Mouse (Mus musculus) neutrophil, adult 5-6 weeks (primary cell): ENCODE measurements around the gene Zfp981. TPM values are rescaled to one million over a fixed set of nuclear protein-coding genes. Genes with fewer than 3 reads are reported as not detected.
"Not testable (repeated sequence)": the region's sequence is repeated elsewhere in the genome, so short reads cannot be mapped to it uniquely, and the experiment has no call there.

Experiments used
- ATAC-seq: fragments of 151-379, 151-347 bp; 2 replicates; pipeline ENCODE4 v1.8.0; 2017; ENCODE audit warnings: mild to moderate bottlenecking, moderate TSS enrichment; ENCODE audit not compliant: insufficient number of reproducible peaks, poor library complexity, low FRiP score, severe bottlenecking; ENCODE audit errors: extremely low read depth
- total RNA-seq: library from RNA; stranded (forward); fragments of 200-1000 nt; gene quantifications from 2 replicates; pipeline ENCODE4 v1.2.3, GENCODE M21; 2017

Gene Zfp981
- not detected in 2 replicates for total RNA-seq

DNA sequence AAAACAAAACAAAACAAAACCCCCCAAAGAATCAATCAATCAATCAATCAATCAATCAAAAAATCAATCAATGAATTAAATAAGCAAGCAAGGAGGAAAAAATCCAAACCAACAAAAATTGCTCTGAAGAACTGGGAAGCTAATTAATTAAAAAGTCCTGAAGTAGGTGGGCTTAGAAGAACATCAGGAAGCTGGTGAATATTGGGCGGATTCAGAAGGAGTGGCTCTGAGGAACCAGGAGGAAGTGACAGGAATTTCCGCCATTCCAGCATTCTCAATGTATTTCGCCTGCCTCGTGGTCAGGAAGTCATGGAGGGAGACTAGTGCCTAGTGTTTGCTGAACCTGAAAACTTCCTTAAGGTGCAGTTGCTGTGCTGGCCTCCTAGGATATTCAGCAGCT, at the start of gene Zfp981:
Gene Zfp981 (plus strand): TSS at position 301 of the 400 bp plus-strand sequence.
- not testable (repeated sequence) for ATAC-seq

DNA sequence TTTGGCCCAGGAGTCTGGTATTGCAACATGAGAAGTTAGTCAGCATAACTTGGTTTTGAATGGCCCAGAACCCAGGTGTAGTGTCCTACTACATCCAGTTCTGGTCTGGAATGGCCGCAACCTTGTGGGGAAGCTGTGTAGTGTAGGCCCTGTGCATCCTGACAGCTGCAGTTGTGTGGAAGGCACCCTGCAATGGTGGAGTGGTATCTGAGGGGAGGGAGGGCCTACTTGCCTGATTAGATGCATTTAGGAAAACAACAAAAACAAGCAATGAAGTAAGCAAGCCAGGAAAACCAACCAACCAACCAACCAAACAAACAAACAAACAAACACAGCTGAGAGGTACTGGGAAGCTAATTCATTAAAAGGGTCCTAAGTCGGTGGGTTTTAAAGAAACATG, 49.3 kb upstream of the Zfp981 start:
- ATAC-seq: not testable (repeated sequence)

DNA sequence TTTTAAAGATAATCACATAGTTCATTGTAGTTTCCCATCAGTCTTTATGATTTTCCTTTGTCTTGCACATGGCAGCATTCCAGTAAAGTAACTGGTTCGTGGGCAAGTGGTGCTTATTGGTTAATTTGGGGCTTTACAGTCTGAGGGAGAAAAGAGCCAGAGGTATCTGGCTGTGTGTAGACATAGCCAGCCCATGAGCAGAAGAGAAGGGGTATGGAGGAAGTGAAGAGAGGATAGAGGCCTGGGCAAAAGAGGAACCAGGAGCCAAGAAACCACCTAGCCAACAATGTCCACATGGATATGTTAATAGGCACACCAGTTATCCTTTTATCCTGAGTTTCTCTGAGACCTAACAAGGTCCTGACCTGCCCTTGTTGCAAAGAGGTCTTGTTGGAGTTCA, 47.7 kb upstream of the Zfp981 start:
- ATAC-seq: not testable (repeated sequence)

DNA sequence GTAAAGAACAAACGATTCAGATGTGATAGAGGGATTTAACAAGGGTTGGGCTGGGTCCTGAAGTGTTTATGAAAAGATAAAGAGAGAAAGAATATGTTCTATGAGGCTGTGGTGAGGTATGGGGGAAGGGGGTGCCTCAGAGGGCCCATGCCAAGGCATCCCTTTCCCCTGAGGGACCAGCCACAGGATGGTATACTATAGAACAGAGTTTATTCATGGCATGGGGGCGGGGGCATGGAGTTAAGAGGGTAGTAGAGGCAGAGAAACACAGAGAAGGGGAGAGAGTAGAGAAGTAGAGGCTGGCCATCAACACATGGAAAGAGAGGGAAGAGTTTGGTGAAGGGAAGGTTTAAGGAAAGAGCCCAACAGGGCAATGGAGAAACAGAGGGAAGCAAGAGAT, 46.9 kb upstream of the Zfp981 start:
- ATAC-seq: no peak

DNA sequence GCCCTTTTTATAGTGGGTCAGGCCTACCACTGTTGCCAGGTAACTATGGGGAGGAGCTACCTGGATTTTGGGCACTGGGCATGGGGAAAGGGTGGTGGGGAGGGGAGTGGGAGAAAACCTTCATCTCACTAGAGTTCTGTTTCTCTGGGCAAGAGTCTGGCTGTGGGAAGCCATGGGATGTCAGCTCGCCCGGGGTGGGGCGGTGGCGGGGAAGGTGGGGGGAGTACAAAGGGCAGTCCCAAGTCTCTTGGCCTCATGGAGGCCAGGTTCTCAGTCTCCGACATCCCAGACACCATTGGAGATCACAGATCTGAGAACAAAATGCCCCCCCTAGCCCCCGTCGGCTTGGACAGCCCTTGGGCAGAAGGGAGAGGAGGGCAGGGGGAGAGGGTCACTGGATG, 46.5 kb upstream of the Zfp981 start:
- no peak for ATAC-seq

DNA sequence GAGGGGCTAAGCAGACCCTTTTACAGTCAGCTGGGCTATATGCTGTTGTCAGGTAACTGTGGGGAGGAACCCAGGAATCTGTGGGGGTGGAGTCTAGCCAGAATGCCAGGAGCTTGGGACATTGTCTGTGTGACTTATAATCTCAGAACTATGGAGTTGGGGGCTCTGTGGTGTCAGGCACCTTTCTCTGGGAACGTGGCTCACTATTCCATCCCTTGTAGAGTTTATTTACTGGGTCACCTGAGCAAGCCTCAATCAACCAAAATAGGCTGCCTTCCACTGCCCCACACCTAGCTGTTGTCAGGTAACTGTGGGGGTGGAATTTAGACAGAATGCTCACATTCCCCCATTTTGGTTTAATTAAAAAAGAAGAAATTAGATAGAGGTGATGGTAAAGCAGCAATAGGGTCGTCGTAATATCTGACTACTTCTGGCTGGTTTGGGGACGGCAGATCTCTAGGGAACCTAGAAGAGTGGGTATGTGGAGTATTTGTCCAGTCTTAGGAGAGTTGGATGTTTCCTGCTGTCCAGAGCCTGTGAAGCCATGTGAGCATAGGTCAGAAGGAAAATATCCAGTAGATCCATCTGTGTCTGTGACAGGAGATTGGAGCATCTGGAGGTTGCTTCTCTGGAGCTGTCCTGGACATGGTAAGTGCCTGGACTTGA, 45.6 kb upstream of the Zfp981 start:
- no peak for ATAC-seq

DNA sequence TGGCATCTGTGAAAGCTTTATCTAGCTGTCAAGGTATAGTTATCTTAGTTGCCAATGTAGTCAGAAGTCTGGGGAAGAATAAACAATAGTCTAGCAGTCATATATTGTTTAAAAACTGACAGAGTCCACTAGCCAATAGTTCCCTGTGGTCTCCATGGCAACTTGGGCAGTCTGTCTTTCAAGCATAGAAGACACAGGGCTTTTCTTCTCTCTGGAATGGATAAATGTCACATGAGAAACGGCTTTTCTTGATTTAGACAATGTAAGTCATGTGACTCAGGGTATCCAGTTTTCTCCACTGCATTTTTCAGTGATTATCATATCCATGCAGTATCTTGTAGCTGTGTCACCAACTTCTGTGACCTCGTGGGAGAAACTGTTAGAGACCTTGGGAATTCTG, 44.7 kb upstream of the Zfp981 start:
- ATAC-seq: no peak

DNA sequence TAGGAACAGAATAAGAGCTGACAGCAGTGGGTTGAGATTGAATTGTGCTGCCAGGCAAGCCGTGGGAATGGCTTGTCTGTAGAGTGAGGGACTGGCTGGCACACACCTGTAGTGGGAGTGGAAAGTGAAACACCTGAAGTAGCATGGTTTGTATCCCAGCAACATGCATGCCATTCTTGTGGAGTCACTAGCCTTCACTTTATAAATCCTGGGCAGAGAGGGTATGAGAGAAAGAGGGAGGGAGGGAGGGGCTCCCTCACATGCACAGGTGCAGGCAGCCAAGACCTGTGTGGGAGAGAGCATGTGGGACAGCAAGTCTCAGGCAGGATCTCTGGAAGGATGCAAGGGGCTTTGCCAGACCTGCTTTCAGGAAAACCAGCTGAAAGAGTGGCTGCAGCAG, 44.1 kb upstream of the Zfp981 start:
- peak; percentile 6; the same call in 1 of the 2 replicates for ATAC-seq

DNA sequence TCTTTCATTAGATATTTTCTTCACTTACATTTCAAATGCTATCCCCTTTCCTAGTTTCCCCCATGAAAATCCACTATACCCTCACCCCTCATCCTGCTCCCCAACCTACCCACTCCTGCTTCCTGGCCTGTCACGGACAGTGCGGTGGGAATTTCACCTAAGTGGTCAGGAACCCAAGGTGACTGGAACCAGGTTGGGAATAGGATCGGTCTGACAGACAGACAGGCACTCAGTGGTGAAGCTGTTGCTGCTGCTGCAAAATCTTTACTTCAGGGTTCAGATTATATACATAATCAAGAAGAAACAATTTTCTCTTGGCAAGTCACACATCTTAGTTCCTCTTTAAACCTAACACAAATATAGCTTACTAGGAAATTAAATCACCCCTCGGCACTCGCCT, 42.0 kb upstream of the Zfp981 start:
- ATAC-seq: not testable (repeated sequence)

DNA sequence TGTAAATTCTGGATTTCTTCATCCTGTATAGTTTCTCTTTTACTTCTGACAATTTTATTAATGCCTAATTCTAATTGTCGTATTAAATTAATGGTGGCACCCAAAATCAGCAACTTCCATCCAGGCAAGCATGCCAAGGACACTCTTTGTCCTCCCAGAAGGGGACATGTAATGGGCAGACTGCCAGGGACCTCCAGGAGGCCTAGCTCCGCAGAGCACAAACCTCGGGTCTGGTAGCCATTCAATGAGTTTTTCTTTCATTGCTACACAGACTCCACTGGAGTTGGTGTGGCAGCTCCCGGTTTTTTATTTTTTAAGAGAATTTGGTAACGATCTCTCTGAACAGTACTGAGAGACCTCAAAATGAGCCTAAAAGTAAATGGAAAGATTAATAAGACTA, 41.1 kb upstream of the Zfp981 start:
- ATAC-seq: not testable (repeated sequence)

DNA sequence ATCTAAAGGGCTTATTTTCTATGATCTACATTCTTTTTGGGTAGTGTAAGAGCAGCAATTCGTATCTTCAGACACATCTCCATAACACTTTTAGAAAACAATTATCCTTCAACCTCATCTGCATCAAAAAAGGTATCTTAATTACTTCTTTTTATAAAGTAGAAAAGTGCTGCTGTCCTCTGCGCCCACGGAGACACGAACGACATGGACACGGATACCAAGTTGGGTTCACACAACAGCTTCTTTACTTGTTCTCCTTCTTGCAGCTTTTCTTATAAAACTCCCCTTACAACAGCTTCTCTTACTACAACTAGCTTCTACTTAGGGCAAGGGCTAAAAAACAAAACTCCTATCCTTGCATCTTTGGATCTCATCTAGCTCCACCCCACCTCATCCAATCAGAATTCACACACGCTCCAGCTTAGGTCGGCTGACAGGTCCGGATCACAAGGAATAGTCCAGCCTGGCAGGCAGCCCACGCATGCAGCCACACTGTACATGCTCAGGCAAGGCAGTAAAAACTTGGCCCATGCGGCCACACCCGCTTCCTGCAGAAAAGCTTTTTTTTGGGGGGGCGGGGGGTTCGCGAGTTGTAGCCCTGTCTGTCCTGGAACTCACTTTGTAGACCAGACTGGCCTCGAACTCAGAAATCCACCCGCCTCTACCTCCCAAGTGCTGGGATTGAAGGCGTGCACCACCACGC, 38.0 kb upstream of the Zfp981 start:
- not testable (repeated sequence) for ATAC-seq

DNA sequence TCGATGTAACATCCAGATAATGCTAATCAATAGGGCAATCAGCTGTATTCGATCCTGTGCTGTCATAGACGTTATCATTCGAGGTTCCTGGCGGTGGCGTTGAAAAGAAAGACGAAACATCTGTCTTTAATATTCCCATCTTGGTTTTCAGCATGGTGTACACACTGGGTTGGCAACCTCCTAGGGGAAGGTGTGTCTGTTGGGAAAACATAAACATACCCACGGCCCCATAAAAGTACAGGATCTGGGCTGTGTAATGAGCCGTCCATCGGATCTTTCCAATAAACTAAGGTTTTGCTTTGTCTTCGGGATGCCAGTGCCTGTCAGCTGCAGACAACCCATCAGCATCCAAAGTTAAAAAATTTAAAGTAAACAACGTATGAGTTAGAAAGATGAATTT, 31.8 kb upstream of the Zfp981 start:
- not testable (repeated sequence) for ATAC-seq

DNA sequence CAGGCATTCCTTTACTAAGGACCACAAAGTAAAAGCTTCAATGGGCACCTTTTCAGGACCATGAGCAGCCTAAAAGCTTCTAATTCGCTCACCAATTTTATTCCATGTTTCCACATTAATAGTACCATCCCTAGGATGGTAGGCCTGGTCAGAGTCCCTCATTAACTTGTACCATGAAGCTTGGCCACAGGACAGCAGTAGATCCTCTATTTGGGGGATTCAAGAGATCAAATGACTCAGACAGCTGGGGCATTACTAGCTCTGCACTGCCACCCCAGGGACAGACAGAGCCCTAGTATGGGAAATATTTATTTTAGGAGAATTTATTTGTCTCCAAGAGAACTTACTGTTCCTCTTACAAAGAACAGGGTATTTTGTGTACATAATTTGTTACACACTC, 27.6 kb upstream of the Zfp981 start:
- ATAC-seq: not testable (repeated sequence)

DNA sequence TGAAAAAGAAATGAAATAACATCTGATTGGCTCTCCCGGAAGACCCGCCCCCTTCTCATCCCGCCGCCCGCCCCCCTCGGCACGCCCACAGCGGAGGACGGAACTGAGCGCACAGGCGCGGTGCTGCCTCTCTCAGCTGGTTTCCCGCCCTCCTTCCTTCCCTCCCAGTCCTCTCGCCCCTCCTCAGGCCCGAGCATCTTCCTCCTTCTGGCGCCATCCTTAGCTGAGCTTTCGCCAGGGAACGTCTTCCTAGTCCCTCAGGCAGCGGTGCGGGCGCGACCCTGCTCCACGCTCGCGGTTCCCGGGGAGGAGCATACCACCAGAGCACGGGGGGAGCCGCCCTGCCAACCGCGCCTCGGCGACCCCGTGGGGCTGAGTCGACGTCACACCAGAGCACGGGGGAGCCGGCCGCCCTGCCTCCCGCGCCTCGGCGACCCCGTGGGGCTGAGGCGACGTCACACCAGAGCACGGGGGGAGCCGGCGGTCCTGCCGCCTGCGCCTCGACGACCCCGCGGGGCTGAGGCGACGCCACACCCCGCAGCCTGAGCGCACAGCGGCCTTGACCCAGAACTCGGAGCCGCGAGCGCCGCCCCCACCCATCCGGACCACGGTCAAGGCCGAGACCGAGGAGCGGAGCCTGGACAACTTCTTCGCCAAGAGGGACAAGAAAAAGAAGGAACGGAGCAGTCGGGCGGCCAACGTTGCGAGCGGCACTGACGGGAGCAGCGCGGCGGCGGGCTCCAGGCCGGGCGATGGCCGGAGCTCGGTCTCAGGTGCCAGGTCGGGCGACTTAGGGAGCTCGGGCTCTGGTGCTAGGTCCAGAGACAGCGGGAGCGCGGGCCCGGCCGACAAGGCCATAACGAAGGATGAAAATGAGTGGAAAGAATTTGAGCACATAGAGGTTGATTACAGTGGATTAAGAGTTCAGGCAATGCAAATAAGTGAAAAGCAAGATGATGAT, 26.8 kb upstream of the Zfp981 start:
- ATAC-seq: peak; percentile 50

DNA sequence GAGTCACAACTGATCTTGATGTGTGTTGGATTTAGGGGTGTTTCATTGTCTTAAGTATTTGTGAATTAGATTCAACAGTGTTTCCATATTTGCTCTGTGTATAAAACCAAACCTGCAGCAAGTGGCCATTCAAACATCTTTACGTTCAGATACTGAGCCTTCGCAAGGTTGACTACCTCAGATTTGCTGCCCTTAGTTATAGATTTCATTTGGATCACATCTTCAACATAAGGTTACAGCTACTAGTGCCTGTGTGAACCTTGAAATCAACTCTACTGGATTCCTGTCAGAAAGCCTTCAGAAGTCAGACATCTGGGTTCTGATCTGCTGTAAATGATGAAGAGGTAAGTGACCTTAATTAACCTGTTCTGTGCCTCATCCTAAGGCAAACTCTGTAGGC, 25.6 kb upstream of the Zfp981 start:
- not testable (repeated sequence) for ATAC-seq

DNA sequence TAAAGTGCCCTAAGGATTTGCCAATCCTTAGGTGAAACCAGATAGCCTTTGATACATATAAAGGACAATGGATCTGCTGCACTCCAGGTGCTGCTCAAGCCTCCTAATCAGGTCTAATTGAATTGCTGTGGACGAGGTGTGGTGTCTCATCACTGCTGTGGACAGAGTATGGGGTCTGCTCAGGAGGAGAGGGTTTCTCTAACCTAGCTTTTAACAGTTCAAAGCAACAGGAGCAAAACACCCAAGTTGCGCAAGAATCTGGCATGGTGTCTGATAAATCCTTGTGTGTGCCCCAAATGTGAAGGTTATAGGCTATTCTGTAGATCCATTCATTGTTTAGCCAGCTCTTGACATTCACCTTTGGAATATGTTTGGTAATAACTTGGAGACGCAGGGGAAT, 24.9 kb upstream of the Zfp981 start:
- not testable (repeated sequence) for ATAC-seq

DNA sequence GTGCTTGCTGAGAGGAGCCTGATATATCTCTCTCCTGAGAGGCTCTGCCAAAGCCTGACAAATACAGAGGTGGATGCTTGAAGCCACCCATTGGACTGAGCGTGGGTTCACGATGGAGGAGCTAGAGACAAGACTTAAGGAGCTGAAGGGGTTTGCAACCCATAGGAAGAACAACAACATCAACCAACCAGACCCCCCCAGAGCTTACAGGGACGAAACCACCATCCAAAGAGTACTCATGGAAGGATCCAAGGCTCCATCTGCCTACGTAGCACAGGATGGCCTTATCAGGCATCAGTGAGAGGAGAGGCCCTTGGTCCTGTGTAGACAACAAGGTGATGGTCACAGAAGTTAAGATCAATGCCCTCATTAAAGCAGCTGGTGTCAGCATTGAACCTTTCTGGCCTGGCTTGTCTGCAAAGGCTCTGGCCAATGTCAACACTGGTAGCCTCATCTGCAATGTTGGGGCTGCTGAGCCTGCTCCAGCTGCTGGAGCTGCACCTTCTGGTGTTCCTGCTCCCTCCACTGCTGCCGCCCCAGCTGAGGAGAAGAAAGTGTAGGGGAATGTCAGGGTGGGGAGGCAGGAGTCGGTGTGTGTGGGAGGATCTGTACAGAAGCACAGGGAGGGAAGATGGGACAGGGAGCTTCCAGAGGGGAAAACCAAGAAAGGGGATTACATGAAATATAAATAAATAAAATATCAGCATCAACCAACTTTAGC, 21.3 kb upstream of the Zfp981 start:
- peak; percentile 21; the same call in 1 of the 2 replicates for ATAC-seq

DNA sequence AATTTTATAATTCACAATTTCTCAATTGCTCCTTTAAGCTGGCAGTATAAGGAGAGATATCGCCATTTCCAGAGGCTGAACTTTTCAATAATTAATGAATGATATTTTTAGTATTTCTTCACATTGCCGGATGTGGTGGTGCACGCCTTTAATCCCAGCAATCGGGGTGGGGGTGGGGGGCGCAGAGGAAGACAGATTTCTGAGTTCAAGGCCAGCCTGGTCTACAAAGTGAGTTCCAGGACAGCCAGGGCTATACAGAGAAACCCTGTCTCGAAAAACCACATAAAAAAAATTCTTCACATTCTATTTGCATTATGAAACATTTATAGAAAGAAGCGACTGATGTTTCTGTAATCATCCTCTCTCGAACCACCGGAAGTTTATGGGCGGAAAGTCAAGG, 19.3 kb upstream of the Zfp981 start:
- not testable (repeated sequence) for ATAC-seq
